Comparison of ENCODE assay signal across 15 mouse cellular contexts in genomic region chr4:141571934-141572333, GRCm38 (mm10). TPM values are rescaled to one million over a fixed set of nuclear protein-coding genes. Genes with fewer than 3 reads are reported as not detected.
DNase-seq lines count a peak whose midpoint lies in the region; ATAC-seq and TF ChIP-seq lines count a peak whose summit lies in the region.
"Had no signal": no experiment of that assay in that cellular context is flagged by ENCODE, and none has a peak within 500 bp of the region (broad histone marks: within the 10 kb centered on the region; RNA-seq: fewer than 3 reads in every experiment).

No protein-coding gene starts in this region.

- peaks cover 2% of the 10 kb centered on the region; the same call in 1 of the 2 replicates for H3K9me3 ChIP-seq in kidney, embryonic 16.5 days (ENCODE audit: low read length)
- no peaks in the 10 kb centered on the region for H3K9me3 ChIP-seq in ES-Bruce4 (replicated peaks; ENCODE audit: control insufficient read depth, insufficient read depth, low read length, poor library complexity, severe bottlenecking)
- no peaks in the 10 kb centered on the region; the same call in 1 of the 2 replicates for H3K9me3 ChIP-seq in intestine, embryonic 16.5 days (ENCODE audit: control insufficient read depth, low read length)
- H3K9me3 ChIP-seq: midbrain, embryonic 15.5 days; neural tube, embryonic 12.5 days had no signal

- no peak overlapping the region for H3K4me3 ChIP-seq in kidney, embryonic 16.5 days (ENCODE audit: low read length)
- H3K4me3 ChIP-seq in ES-Bruce4 (ENCODE audit: low read depth, low read length), result peak overlapping the region; percentile 20
- no peak overlapping the region for H3K4me3 ChIP-seq in intestine, embryonic 16.5 days (ENCODE audit: low read length)
- H3K4me3 ChIP-seq: midbrain, embryonic 15.5 days; neural tube, embryonic 12.5 days had no signal

- TF ChIP-seq CTCF in ES-Bruce4 (IDR thresholded peaks at IDR 0.05; ENCODE audit: low read depth, low read length), result no peak

- 0 out of 2 replicates have a peak, but pooled peaks cover 7% of the 10 kb centered on the region for H3K36me3 ChIP-seq in kidney, embryonic 16.5 days (ENCODE audit: insufficient read depth, low read length)
- H3K36me3 ChIP-seq in ES-Bruce4 (ENCODE audit: control insufficient read depth, insufficient read depth, low read length, poor library complexity, severe bottlenecking), result no peaks in the 10 kb centered on the region
- peaks cover 4% of the 10 kb centered on the region for H3K36me3 ChIP-seq in intestine, embryonic 16.5 days (ENCODE audit: control insufficient read depth, insufficient read depth, low read length)
- H3K36me3 ChIP-seq: midbrain, embryonic 15.5 days; neural tube, embryonic 12.5 days had no signal

- ATAC-seq in kidney, embryonic 16.5 days (ENCODE audit: low FRiP score, low TSS enrichment), result no peak
- ATAC-seq in intestine, embryonic 16.5 days, result peak; percentile 9; the same call in 1 of the 2 replicates
- ATAC-seq: hindbrain, embryonic 16.5 days; midbrain, embryonic 15.5 days had no signal

- TF ChIP-seq EP300 in ES-Bruce4 (IDR thresholded peaks at IDR 0.05; ENCODE audit: insufficient read depth, low read depth, low read length), result peak; percentile 91

- TF ChIP-seq POLR2A in ES-Bruce4 (IDR thresholded peaks at IDR 0.05; ENCODE audit: insufficient read depth, low read length), result no peak

- peak; percentile 39 for DNase-seq in kidney, adult 11 months
- DNase-seq in lung, postnatal 36 days, result peak; percentile 79
- DNase-seq in spleen, adult 12 weeks (ENCODE audit: low spot score), result no peak
- DNase-seq in cerebellum, adult 11-12 months, result no peak
- DNase-seq: cerebellum, postnatal 25 days; liver; retina, postnatal 1 day; thymus, postnatal 4 days had no signal

- H3K9ac ChIP-seq in kidney, embryonic 16.5 days (replicated peaks; ENCODE audit: low read length), result no peak overlapping the region
- peak overlapping the region; percentile 53 for H3K9ac ChIP-seq in ES-Bruce4 (ENCODE audit: low read depth, poor library complexity, severe bottlenecking)
- H3K9ac ChIP-seq in intestine, embryonic 16.5 days (ENCODE audit: low read depth, low read length), result 0 out of 2 replicates have a peak overlapping the region, but pooled peaks have one; percentile 23
- H3K9ac ChIP-seq: midbrain, embryonic 15.5 days; neural tube, embryonic 12.5 days had no signal

- H3K4me2 ChIP-seq in kidney, embryonic 16.5 days (replicated peaks; ENCODE audit: low read depth, low read length), result no peak overlapping the region
- H3K4me2 ChIP-seq in intestine, embryonic 16.5 days (ENCODE audit: low read depth, low read length), result no peak overlapping the region
- H3K4me2 ChIP-seq: midbrain, embryonic 15.5 days; neural tube, embryonic 12.5 days had no signal

- no peaks in the 10 kb centered on the region for H3K27me3 ChIP-seq in kidney, embryonic 16.5 days (ENCODE audit: insufficient read depth, low read length)
- H3K27me3 ChIP-seq in ES-Bruce4 (ENCODE audit: control insufficient read depth, insufficient read depth, low read length, poor library complexity, severe bottlenecking), result no peaks in the 10 kb centered on the region
- no peaks in the 10 kb centered on the region for H3K27me3 ChIP-seq in intestine, embryonic 16.5 days (replicated peaks; ENCODE audit: control insufficient read depth, insufficient read depth, low read length)
- H3K27me3 ChIP-seq: midbrain, embryonic 15.5 days; neural tube, embryonic 12.5 days had no signal

- no peak overlapping the region for H3K27ac ChIP-seq in kidney, embryonic 16.5 days (ENCODE audit: low read length)
- peak overlapping the region; percentile 59 for H3K27ac ChIP-seq in ES-Bruce4 (ENCODE audit: insufficient read depth, low read length)
- peak overlapping the region; percentile 85; the same call in 1 of the 2 replicates for H3K27ac ChIP-seq in intestine, embryonic 16.5 days (ENCODE audit: low read length)
- H3K27ac ChIP-seq: midbrain, embryonic 15.5 days; neural tube, embryonic 12.5 days had no signal

- 31% methylated on average over 10 of the region's 10 CpGs for WGBS in kidney, embryonic 16.5 days
- 51% methylated on average over 10 of the region's 10 CpGs for WGBS in intestine, embryonic 16.5 days

- peaks cover 24% of the 10 kb centered on the region for H3K4me1 ChIP-seq in kidney, embryonic 16.5 days (ENCODE audit: insufficient read depth, low read length)
- peaks cover 18% of the 10 kb centered on the region for H3K4me1 ChIP-seq in ES-Bruce4 (ENCODE audit: control insufficient read depth, insufficient read depth, low read length)
- peaks cover 40% of the 10 kb centered on the region for H3K4me1 ChIP-seq in intestine, embryonic 16.5 days (ENCODE audit: control insufficient read depth, insufficient read depth, low read length)
- H3K4me1 ChIP-seq: neural tube, embryonic 12.5 days had no signal

RNA-seq across cellular contexts. Expression of gene Spen, which starts 33.5 kb away (rescaled TPM):
- polyA plus RNA-seq in kidney, embryonic 16.5 days (2015; fragmentation: Nextera tagmentation; extraction: Ambion mirVana), result 9.3 and 10.5 TPM in 2 replicates
- 39.6 and 46.9 TPM in 2 replicates for polyA plus RNA-seq in ES-Bruce4 (2011; ENCODE audit: insufficient read depth, insufficient read length, low read depth, missing spikeins)
- 6.2 and 6.3 TPM in 2 replicates for polyA plus RNA-seq in intestine, embryonic 16.5 days (2015; fragmentation: Nextera tagmentation; extraction: Ambion mirVana)

RNA-seq across cellular contexts. Expression of gene Fblim1, which starts 34.0 kb away (rescaled TPM):
- polyA plus RNA-seq in kidney, embryonic 16.5 days (2015; fragmentation: Nextera tagmentation; extraction: Ambion mirVana), result 76.4 and 85.2 TPM in 2 replicates
- polyA plus RNA-seq in ES-Bruce4 (2011; ENCODE audit: insufficient read depth, insufficient read length, low read depth, missing spikeins), result 73.8 and 76.6 TPM in 2 replicates
- polyA plus RNA-seq in intestine, embryonic 16.5 days (2015; fragmentation: Nextera tagmentation; extraction: Ambion mirVana), result 63.8 and 66.2 TPM in 2 replicates

RNA-seq across cellular contexts. Expression of gene Tmem82, which starts 46.5 kb away (rescaled TPM):
- 4.3 and 5.4 TPM in 2 replicates for polyA plus RNA-seq in kidney, embryonic 16.5 days (2015; fragmentation: Nextera tagmentation; extraction: Ambion mirVana)
- polyA plus RNA-seq in ES-Bruce4 (2011; ENCODE audit: insufficient read depth, insufficient read length, low read depth, missing spikeins), result 3.4 and 4.5 TPM in 2 replicates
- 31.7 and 36.4 TPM in 2 replicates for polyA plus RNA-seq in intestine, embryonic 16.5 days (2015; fragmentation: Nextera tagmentation; extraction: Ambion mirVana)

RNA-seq across cellular contexts. Expression of gene Slc25a34, which starts 51.7 kb away (rescaled TPM):
- polyA plus RNA-seq in kidney, embryonic 16.5 days (2015; fragmentation: Nextera tagmentation; extraction: Ambion mirVana), result 0.54 and 0.69 TPM in 2 replicates
- 0.82 and 1.8 TPM in 2 replicates for polyA plus RNA-seq in ES-Bruce4 (2011; ENCODE audit: insufficient read depth, insufficient read length, low read depth, missing spikeins)
- 7.4 and 10.5 TPM in 2 replicates for polyA plus RNA-seq in intestine, embryonic 16.5 days (2015; fragmentation: Nextera tagmentation; extraction: Ambion mirVana)
- polyA plus RNA-seq: embryonic facial prominence, embryonic 11.5 days; neural tube, embryonic 12.5 days had no signal

Comparison
In these comparisons a context has a peak if more than half of its experiments do, and no peak if none do; other contexts are left out.
1. DNase-seq: peak in kidney, adult 11 months (single experiment) and lung, postnatal 36 days (single experiment); none in spleen, adult 12 weeks (single experiment) and cerebellum, adult 11-12 months (single experiment).